Mouse (Mus musculus): ENCODE measurements at regions not wholly inside any gene's neighbourhood (a gene's known extent, or its start where the extent isn't known, plus 50 kb on each side); places are given as distances from the start of the nearest gene placed in this dataset.

- peak overlapping the region; percentile 50; the same call in 1 of the 2 replicates for H3K27ac ChIP-seq
These were observed 278.7 kb downstream of the Cenpw start for GRCm38 (mm10) chr10:29921658-29922057.

DNA sequence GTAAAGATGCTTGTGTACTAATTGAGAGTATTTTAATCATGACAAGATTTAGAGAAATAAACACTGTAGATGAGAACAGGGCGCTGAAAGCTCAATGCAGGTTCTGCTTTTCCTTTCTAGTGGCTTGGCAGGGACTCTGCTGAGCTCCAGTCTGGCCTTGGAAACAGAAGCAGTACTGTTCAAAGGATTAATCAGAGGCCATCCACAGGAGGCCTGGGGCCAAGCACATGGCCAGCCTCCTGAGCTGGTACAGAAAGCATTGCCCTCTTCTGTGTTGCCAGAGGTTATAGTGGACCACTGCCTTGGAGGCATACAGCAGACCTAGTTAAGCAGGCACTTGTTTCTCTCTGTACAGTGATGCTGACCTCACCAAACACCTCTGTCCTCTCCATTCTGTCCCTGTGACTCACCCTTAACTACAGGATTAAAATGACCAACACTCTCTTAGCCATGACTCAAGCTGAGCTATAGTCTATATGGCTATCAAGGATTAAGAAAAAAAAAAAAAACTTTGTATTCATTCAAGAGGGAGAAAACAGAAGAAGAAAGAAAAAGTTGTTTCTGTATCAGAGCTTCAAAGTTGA lies 302.5 kb downstream of the Cenpw start:
- 62% methylated on average over 1 of the region's 1 CpGs for WGBS
- no peak for ATAC-seq (ENCODE audit: insufficient number of reproducible peaks, insufficient read depth, low FRiP score, low TSS enrichment, low read depth)

More at GRCm38 (mm10) chr10:29921658-29922057, 278.7 kb downstream of the Cenpw start:
- ATAC-seq (ENCODE audit: insufficient number of reproducible peaks, insufficient read depth, low FRiP score, low TSS enrichment, low read depth) = no peak
- H3K36me3 ChIP-seq = no peaks in the 10 kb centered on the region
- peaks cover 7% of the 10 kb centered on the region for H3K4me1 ChIP-seq (replicated peaks)
- no peak overlapping the region for H3K4me3 ChIP-seq (replicated peaks)
- no peak overlapping the region for H3K4me2 ChIP-seq
- no peak overlapping the region for H3K9ac ChIP-seq (replicated peaks)
- no peaks in the 10 kb centered on the region for H3K9me3 ChIP-seq
- 17% methylated on average over 4 of the region's 4 CpGs for WGBS
- H3K27me3 ChIP-seq = no peaks in the 10 kb centered on the region

GRCm38 (mm10) chr10:29864566-29864965 lies 328.9 kb upstream of the Rspo3 start:
- no peak overlapping the region for H3K27ac ChIP-seq
- no peak overlapping the region for H3K9ac ChIP-seq (replicated peaks)
- H3K4me3 ChIP-seq (replicated peaks) = no peak overlapping the region
- no peaks in the 10 kb centered on the region for H3K36me3 ChIP-seq
- no peaks in the 10 kb centered on the region for H3K9me3 ChIP-seq
- no peak overlapping the region for H3K4me2 ChIP-seq
- H3K4me1 ChIP-seq (replicated peaks) = no peaks in the 10 kb centered on the region
- H3K27me3 ChIP-seq = no peaks in the 10 kb centered on the region
- no peak for ATAC-seq (ENCODE audit: insufficient number of reproducible peaks, insufficient read depth, low FRiP score, low TSS enrichment, low read depth)

More for the DNA sequence above, 302.5 kb downstream of the Cenpw start:
- H3K27me3 ChIP-seq = no peaks in the 10 kb centered on the region
- H3K4me1 ChIP-seq (replicated peaks) = peaks cover 7% of the 10 kb centered on the region
- H3K9ac ChIP-seq (replicated peaks) = no peak overlapping the region
- H3K4me3 ChIP-seq (replicated peaks) = no peak overlapping the region
- no peak overlapping the region for H3K4me2 ChIP-seq
- H3K27ac ChIP-seq = no peak overlapping the region
- H3K36me3 ChIP-seq = no peaks in the 10 kb centered on the region
- H3K9me3 ChIP-seq = no peaks in the 10 kb centered on the region

GRCm38 (mm10) chr10:29855749-29856313 lies 320.2 kb upstream of the Rspo3 start:
- no peak overlapping the region for H3K4me3 ChIP-seq (replicated peaks)
- H3K9me3 ChIP-seq = no peaks in the 10 kb centered on the region
- H3K9ac ChIP-seq (replicated peaks) = no peak overlapping the region
- no peaks in the 10 kb centered on the region for H3K27me3 ChIP-seq
- no peak overlapping the region for H3K4me2 ChIP-seq
- ATAC-seq (ENCODE audit: insufficient number of reproducible peaks, insufficient read depth, low FRiP score, low TSS enrichment, low read depth) = no peak
- no peaks in the 10 kb centered on the region for H3K36me3 ChIP-seq
- 4% methylated on average over 2 of the region's 2 CpGs for WGBS
- no peak overlapping the region for H3K27ac ChIP-seq
- peaks cover 7% of the 10 kb centered on the region; the same call in 1 of the 2 replicates for H3K4me1 ChIP-seq (replicated peaks)

- ATAC-seq (ENCODE audit: insufficient number of reproducible peaks, insufficient read depth, low FRiP score, low TSS enrichment, low read depth) = peak; percentile 76; the same call in 1 of the 2 replicates
These were observed 316.8 kb upstream of the Rspo3 start for GRCm38 (mm10) chr10:29852516-29852915.

GRCm38 (mm10) chr10:29824939-29825658 lies 289.4 kb upstream of the Rspo3 start:
- Histone ChIP-seq H3K27me3 (no peaks in the 10 kb centered on the region), H3K27ac (no peak overlapping the region), H3K4me2 (no peak overlapping the region), H3K9me3 (no peaks in the 10 kb centered on the region), H3K4me3 (replicated peaks) (no peak overlapping the region), H3K36me3 (no peaks in the 10 kb centered on the region), H3K9ac (replicated peaks) (no peak overlapping the region), H3K4me1 (replicated peaks) (no peaks in the 10 kb centered on the region)
- WGBS = 58% methylated on average over 5 of the region's 5 CpGs
- ATAC-seq (ENCODE audit: insufficient number of reproducible peaks, insufficient read depth, low FRiP score, low TSS enrichment, low read depth) = no peak

More at GRCm38 (mm10) chr10:29852516-29852915, 316.8 kb upstream of the Rspo3 start:
- WGBS = 10% methylated on average over 2 of the region's 2 CpGs
- Histone ChIP-seq H3K4me2 (no peak overlapping the region), H3K4me3 (replicated peaks) (no peak overlapping the region), H3K4me1 (replicated peaks) (peaks cover 7% of the 10 kb centered on the region; the same call in 1 of the 2 replicates), H3K36me3 (no peaks in the 10 kb centered on the region), H3K27ac (no peak overlapping the region), H3K9me3 (no peaks in the 10 kb centered on the region), H3K9ac (replicated peaks) (no peak overlapping the region), H3K27me3 (no peaks in the 10 kb centered on the region)

DNA sequence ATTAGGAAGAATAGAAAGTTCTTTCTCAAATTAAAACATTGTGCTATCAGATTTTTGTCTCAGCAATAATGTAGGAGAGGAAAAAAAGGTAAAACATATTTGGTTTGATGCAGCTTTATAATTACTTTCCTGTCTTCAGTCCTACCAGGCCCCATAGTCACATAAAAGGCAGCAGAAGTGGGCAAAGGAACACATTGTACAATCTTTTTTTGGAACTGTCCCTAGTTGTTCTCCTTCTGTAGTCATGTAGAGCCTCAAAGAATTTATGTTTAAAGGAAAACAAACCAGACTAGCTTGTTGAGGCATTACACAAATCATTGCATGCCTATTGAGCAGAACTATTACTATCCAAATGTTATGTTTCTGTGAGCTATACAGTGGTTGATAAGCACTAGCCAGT lies 288.7 kb upstream of the Rspo3 start:
- ATAC-seq (ENCODE audit: insufficient number of reproducible peaks, insufficient read depth, low FRiP score, low TSS enrichment, low read depth) = no peak
- Histone ChIP-seq H3K27ac (no peak overlapping the region), H3K4me2 (no peak overlapping the region), H3K9ac (replicated peaks) (no peak overlapping the region), H3K9me3 (no peaks in the 10 kb centered on the region), H3K27me3 (no peaks in the 10 kb centered on the region), H3K4me1 (replicated peaks) (no peaks in the 10 kb centered on the region), H3K4me3 (replicated peaks) (no peak overlapping the region), H3K36me3 (no peaks in the 10 kb centered on the region)

DNA sequence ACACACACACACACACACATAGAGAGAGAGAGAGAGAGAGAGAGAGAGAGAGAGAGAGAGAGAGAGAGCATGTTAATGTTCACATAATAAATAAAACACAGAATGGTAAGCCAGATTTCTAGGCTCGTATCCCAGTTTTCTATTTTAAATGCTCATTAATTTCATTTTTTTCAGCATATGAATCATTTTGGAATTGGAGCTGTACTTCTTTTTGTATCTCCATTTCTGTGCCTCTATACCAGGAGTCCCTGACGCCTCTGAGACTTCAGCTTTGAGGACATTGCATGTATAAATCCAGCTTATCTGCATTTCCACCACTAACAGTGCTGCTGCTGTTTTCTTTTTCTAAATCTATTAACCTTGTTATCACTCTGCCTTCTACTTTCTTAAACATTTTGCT lies 287.5 kb upstream of the Rspo3 start:
- Histone ChIP-seq H3K9ac (replicated peaks) (no peak overlapping the region), H3K27me3 (no peaks in the 10 kb centered on the region), H3K4me2 (no peak overlapping the region), H3K9me3 (no peaks in the 10 kb centered on the region), H3K36me3 (no peaks in the 10 kb centered on the region), H3K4me3 (replicated peaks) (no peak overlapping the region), H3K27ac (no peak overlapping the region), H3K4me1 (replicated peaks) (no peaks in the 10 kb centered on the region)
- no peak for ATAC-seq (ENCODE audit: insufficient number of reproducible peaks, insufficient read depth, low FRiP score, low TSS enrichment, low read depth)
- 88% methylated on average over 2 of the region's 2 CpGs for WGBS

DNA sequence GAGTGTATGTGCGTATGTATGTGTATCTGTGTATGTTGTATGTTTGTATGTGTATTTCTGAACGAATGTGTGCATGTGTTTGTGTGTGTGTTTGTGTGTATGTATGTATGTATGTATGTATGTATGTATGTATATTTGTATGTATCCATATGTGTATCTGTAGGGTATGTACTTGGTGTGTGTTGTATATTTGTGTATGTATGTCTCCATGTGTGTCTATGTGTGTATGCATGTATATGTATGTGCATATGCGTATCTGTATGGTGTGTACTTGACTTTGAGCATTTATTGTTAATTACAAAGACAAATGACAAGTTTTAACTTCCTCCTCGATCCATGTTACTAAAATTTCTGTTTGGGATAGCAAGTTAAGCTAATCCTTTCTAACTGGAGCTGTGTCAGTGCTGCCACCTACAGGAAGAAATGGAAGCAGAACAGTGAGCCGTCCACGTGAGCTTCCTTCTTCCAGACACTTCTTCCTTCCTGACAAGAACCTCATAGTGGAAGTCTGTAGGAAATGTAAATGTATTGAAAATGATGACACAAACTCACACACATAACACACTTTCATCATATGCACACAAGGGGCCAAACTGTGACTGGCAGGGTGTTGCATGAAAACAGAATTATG lies 268.4 kb upstream of the Rspo3 start:
- no peaks in the 10 kb centered on the region for H3K9me3 ChIP-seq
- ATAC-seq (ENCODE audit: insufficient number of reproducible peaks, insufficient read depth, low FRiP score, low TSS enrichment, low read depth) = no peak
- WGBS = 39% methylated on average over 6 of the region's 6 CpGs

GRCm38 (mm10) chr10:29802637-29803036 lies 267.0 kb upstream of the Rspo3 start:
- Histone ChIP-seq H3K4me2 (no peak overlapping the region), H3K9ac (replicated peaks) (no peak overlapping the region), H3K36me3 (no peaks in the 10 kb centered on the region), H3K27ac (no peak overlapping the region), H3K4me3 (replicated peaks) (no peak overlapping the region), H3K9me3 (no peaks in the 10 kb centered on the region), H3K4me1 (replicated peaks) (no peaks in the 10 kb centered on the region; the same call in 1 of the 2 replicates), H3K27me3 (no peaks in the 10 kb centered on the region)
- ATAC-seq (ENCODE audit: insufficient number of reproducible peaks, insufficient read depth, low FRiP score, low TSS enrichment, low read depth) = no peak
- WGBS = 92% methylated on average over 3 of the region's 3 CpGs

More for the DNA sequence above, 268.4 kb upstream of the Rspo3 start:
- Histone ChIP-seq H3K27ac (no peak overlapping the region), H3K4me2 (no peak overlapping the region), H3K27me3 (no peaks in the 10 kb centered on the region), H3K4me1 (replicated peaks) (no peaks in the 10 kb centered on the region; the same call in 1 of the 2 replicates), H3K36me3 (no peaks in the 10 kb centered on the region), H3K9ac (replicated peaks) (no peak overlapping the region), H3K4me3 (replicated peaks) (no peak overlapping the region)

GRCm38 (mm10) chr10:29794663-29795062 lies 259.0 kb upstream of the Rspo3 start:
- Histone ChIP-seq H3K36me3 (no peaks in the 10 kb centered on the region), H3K9ac (replicated peaks) (no peak overlapping the region), H3K9me3 (no peaks in the 10 kb centered on the region), H3K27ac (no peak overlapping the region), H3K27me3 (no peaks in the 10 kb centered on the region), H3K4me1 (replicated peaks) (peaks cover 12% of the 10 kb centered on the region), H3K4me2 (no peak overlapping the region), H3K4me3 (replicated peaks) (no peak overlapping the region)
- 67% methylated on average over 1 of the region's 1 CpGs for WGBS
- ATAC-seq (ENCODE audit: insufficient number of reproducible peaks, insufficient read depth, low FRiP score, low TSS enrichment, low read depth) = peak; percentile 90
